Mouse (Mus musculus) cerebellum, postnatal 25 days (tissue): ENCODE measurements around the gene Afdn.
"Not testable (repeated sequence)": the region's sequence is repeated elsewhere in the genome, so short reads cannot be mapped to it uniquely, and the experiment has no call there.

ENCODE experiments used
- DNase-seq, 2 experiments: peaks; one replicate each; pipeline ENCODE4 v3.0.0; 2021; ENCODE audit warnings: mixed read lengths in 2 of 2

Afdn gene

DNA sequence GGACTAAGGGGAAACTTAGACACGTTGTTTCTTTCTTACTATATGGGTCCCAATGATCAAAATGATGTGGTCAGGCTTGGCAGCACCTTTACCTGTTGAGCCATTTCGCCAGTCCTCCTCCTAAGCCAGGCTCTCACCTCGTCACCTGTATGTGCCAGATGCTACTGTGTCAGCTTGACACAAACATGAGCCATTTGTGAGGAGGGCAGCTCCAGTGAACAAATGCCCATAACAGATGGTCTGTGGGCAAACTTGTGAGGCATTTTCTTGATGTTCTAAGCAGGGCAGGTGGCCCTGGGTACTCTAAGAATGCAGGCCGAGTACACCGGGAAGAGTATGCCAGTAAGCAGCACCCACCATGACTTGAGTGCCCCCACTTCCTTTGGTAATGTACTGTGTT lies 21.6 kb downstream of the Afdn start:
- peak; percentile 56 to 63 for DNase-seq

DNA sequence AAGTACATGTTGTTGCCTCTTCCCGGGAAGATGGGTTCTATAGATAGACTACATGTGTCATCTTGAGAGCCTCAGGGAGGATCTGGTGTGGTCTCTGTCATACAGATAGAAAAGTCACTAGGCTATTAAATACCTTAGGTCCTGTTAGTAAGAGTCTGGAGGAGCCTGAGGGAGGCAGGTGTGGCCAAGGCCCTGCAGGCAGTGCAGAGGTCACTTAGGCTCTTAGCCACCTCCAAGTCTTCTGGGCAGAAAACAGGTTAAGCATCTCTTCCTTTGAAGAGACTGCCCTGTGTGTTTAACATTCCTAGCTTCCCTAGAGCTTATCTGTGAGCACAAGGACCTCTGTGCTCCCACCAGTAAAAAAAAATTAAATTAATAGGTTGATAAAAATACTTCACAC lies 23.1 kb downstream of the Afdn start:
- DNase-seq: no peak

DNA sequence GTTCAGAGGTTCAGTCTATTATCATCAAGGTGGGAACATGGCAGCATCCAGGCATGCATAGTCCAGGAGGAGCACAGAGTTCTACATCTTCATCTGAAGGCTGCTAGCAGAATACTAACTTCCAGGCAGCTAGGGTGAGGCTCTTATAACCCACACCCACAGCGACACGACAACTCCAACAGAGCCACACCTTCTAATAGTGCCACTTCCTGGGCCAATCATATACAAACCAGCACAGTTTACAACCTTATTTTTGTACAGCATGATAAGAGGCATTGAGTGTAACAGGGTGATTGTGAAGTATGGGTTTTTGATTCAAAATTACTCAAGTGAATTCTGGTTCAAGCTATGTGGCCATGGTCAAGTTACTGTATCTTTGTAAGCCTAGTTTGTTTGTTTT lies 29.7 kb downstream of the Afdn start:
- DNase-seq: not testable (repeated sequence)

DNA sequence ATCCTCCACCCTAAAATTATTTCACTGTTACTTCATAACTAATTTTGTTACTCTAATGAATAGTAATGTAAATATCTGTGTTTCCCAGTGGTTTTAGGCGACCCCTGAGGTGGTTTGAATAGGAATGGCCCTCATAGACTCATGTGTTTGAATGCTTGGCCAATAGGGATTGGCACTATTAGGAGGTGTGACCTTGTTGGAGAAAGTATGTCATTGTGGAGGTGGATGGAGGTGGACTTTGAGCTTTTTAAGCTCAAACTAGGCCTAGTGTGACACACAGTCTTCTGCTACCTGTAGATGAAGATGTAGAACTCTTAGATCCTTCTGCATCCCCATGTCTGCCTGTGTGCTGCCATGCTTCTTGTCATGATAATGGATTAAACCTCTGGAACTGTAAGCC lies 37.4 kb downstream of the Afdn start:
- no peak for DNase-seq

DNA sequence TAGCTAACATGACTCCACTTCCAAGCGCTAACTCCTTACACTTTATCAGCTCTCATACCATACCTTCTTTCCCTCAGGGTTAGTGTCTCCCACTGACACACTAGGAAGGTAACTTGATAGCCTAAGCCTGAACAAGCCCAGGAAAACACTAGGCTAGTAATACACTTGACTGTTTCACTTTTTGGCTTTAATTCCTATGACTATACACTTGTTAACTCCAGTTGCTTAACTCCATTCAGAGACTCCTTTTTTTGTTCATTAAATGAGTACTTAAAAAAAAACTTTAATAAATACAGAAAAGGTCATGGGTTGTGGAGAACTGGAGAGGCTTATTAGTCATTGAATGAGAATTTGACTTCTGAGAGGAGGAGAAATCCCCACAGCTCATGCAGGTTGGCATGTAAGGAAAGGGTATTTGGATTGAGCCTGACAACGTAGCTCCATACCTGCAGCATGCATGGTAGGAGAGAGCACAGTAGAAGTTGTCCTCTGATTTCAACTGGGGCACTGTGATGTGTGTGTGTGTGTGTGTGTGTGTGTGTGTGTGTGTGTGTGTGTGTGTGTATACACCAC lies 42.6 kb downstream of the Afdn start:
- no peak for DNase-seq

DNA sequence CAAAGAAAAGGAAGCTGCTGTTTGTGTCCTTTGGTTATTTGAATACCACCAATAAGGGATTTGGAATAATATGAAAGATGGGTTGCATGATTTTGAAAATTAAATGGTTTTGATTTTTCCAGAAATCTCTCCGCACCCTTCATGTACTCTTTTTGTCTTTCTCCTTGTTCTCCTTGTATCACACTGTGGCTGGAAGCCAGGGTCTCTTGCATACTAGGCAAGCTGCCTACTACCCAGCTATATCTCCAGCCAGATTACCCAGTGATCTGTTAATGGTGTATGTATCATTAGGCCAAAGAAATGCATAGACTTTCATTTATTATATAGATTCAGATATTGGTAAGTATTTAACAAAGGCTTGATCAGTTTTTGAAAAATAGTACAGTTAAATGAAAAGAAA lies 45.7 kb downstream of the Afdn start:
- peak in 1 of 2 experiments; percentile 48 for DNase-seq

DNA sequence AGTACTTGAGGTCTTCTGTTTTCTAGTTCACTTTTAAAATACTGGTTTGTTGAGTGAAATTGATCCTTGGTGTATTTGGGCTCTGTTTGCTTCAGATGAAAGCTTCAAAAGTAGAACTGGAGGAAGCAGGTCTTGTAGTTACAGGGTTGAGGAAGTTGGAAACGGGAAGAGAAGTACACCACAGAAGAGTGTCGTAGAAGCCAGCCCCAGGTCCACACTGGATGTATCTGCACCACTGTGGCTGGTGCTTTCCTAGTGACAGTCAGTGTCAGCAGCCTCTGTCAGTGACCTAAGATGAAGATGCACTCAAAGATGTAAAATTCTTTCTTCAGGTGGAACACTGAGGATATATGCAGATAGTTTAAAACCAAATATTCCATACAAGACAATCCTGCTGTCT lies 57.5 kb downstream of the Afdn start:
- DNase-seq: no peak

DNA sequence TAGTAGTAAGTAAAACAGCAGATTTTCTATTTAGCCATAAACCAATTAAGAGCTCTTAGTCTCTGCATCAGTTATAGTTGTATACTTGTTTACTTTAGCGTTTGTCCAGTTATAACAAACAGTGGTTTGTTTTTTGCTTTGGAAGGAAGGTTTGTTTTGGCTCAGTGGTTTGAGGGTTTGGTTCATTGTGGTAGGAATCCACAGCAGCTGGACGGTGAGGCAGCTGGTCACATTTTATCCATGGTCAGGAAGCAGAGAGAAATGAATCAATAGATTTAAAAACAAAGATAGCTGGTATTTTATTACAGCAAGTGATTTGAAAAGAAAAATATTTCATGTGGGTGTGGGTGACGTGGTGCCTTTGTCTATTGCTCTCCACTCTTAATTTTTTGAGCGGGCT lies 59.0 kb downstream of the Afdn start:
- no peak for DNase-seq

DNA sequence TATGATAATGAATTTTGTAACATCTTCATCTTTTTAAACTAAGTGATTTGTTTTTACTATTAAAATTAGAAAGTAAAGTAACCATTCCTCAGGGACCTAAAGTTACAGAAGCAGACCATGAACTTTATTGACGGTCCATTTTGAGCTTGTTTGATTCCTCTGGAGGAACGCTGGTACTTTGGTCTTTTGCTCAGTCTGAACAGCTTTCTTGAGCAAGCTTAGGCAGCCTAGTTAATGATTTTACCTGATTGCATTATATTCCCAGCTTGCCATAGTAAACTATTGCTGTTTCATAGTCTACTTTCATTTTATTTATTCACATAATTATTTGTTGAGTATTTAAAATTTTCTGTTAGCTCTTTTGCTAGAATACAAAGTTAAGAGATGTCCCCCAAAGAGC lies 60.3 kb downstream of the Afdn start:
- no peak for DNase-seq

DNA sequence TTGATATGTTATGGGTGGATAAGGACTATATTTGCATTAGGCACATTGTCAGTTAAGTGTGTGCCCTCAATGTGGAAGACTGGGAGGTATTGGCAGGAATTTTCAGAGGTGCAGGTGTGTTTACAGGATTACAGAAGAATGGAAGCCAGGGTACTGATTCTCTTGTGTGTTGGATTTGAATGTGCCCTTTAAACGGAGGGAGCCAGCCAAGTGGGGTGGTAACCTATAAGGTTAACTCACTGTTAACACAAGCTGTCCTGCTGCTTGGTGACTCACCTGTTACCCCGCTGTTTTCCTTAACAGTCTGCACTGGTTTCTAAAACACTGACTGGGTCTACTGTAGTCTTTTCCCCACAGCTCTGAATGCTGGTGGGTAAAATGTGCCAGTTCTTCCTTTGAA lies 65.1 kb downstream of the Afdn start:
- DNase-seq: peak in 1 of 2 experiments; percentile 43

DNA sequence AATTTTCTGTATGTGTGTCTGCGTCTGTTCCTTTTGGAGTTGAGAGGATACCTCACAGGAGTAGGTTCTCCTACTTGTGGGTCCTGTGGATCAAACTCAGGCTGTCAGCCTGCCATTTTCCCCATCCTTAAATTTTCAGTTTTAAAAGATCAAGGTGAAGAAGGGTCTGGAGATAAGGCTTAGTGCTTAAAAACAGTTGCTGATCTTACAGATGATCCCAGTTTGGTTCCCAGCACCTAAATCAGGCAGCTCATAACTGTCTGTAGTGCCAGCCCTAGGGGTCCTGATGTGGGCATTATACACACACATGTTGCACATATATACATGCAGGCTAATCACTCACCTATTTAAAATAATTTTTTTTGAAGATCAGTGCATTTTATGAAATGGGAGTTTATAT lies 69.9 kb downstream of the Afdn start:
- no peak for DNase-seq

DNA sequence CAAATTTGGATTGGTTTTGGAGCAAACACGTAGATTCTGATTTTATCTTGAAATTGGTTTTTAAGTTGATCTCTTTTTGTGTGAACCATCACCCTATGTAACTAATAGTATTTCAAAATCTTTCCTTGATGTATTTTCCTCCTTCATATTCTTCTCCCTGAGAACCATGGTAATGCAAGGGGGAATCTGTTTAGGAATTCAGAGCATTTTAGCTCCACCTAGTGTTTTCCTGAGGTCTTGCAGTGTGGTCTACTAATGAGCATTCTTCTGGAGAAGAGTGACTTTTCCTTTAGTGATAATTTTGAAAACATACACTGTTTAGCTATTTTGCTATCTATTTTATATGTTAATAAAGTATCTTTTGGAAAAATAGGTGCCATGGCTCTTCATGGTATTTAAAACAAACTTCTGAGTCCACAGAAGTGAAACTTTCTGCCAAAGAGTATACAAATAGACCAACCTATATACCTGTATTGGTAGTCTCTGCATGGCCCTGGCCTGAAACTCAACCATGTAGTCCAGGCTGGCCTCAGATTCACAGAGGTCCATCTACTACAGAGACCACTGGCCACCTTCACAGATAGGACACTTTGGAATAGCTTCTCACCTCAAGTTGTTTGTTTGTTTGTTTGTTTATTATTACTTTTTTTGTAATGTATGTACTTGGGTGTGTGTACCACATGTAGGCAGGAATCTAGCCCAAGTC lies 70.5 kb downstream of the Afdn start:
- DNase-seq: peak in 1 of 2 experiments; percentile 74

DNA sequence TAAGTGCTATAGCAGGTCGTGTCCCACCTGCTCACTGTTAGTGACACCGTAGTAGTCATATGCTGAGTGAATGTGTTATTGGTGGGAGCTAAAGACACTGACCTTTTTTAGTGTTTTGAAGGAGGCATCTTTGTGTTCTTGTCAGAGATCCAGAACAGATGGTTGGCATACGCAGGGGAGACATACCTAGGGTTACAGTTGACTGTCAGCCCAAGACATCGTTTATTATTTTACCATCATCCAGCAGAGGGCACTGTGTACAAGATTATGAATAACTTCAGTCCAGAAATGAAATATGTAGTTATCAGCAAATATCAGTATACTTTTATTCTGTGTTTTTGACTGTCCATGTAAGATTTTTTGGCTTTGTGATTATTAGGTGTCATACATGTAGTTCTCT lies 75.5 kb downstream of the Afdn start:
- peak; percentile 45 to 69 for DNase-seq

DNA sequence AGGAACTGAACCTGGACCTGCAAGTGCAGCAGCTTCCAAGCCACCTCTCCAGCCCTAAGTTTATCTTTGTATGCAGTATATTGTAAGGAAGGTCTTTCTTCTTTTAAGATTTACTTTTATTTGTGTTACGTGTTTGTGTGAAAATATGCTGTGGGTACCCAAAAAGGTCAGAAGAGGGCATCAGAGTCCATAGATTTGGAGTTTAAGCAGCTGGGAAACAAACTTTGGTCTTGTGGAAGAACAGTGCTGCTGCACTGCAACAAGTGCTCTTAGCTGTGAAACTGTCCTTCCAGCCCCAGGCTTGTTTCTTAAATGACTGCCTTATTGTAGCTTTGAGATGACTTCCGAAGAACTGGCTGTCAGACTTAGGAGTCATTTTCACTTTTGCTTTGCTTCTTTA lies 89.8 kb downstream of the Afdn start:
- DNase-seq: no peak

DNA sequence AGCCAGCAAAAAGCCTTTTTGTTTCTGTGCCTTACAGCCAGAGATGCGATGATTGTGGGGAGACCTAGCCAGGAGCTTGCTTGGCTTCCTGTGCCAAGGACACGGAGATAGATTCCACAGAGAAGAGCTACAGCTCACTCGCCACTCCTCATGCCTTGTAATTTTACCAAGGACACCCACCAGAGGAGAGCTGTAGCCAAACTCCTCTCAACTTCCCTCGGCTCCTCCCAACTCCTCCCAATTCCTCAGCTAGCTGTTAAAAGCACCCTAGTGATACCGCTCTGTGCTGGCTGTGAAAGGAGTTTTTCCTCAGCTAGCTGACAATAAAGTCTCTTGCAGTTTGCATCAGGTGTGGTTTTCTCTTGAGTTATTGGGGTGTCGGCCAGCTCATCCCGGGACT lies 93.5 kb downstream of the Afdn start:
- DNase-seq: not testable (repeated sequence)

DNA sequence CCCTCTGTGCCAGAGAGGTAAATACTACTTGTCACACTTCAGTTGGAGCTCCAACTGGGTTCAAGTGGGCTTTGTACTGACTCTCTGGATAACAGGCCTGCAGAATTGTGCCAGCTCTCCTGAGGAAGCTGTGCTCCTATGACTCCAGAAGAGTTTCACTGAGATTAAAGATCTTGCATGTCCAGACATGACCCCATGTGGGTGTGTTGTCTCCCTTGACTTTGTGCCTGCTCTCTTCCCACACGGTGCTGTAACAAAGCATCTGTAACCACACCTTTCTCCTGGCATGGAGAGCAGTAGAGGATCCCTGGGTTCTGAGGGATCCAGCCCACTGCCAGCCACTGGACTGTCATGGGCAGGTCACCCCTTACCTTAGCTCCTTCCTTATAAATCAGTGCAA lies 95.1 kb downstream of the Afdn start:
- no peak for DNase-seq

DNA sequence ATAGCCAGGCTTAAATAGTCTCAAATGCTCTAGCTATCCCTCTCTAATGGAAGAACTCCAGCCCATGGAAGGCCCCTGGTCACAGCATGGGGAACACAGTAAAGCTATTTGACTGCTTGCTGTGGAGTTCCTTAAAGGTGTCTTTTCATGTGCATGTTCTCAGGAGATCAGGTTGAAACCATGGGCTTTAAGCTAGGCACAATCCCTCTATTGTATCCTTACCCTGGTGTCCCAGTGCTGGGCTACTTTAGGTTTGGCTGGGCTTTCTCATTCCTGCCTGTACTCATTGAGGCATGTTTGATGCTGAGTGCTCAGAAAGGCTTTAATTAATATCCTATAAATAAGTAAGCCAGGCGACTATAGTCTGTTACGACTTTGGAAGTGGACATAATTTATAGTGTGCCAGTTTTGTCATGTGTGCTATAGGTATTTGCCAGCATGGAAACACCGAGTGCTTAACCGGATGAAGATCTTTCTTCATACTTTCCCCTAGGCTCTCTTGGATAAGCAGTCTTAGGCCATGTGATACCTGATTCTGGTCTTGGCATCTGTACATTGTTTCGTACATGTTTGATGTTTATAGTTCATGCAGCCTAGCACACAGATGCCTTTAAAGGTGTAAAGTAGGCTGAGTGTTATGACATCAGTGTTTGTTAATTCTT lies 96.2 kb downstream of the Afdn start:
- DNase-seq: no peak

DNA sequence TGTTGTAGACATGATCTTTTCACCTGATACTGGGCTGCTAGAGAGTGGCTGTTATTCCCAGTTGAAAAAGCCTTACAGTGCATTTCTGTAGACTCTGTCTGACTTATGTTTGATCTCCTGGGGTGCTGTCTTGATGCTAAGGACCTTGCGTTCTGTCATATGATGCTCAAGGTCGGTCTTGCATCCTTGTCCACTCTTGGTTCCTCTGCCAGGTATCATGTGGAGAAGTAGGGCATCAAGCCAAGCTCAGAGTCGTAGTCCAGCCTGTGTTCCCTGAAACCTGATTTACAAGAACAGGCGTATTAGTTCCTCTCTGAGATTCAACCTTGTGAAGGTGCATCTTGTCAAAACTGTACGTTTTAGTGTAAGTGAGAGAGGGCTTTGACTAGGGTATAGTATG lies 105.0 kb downstream of the Afdn start:
- peak; percentile 91 to 95 for DNase-seq

DNA sequence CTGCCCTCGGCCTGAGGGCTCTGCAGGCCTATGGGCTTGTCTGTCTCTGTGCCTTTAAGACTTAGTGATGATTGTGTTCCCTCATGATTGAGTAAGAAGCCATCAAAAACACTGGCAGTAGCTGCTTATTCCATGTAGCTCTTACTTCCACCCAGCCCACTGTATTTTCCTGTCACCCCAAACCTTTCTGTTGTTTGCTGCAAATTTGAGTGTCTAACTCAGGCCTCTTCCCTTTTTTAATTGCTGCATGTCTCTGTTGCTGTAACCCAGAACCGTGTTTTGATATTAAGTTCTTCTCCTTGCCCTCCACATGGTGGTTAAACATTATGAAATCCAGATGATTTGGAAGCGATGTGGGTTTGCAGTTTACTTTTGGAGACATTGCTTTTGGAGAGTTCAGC lies 106.6 kb downstream of the Afdn start:
- no peak for DNase-seq

DNA sequence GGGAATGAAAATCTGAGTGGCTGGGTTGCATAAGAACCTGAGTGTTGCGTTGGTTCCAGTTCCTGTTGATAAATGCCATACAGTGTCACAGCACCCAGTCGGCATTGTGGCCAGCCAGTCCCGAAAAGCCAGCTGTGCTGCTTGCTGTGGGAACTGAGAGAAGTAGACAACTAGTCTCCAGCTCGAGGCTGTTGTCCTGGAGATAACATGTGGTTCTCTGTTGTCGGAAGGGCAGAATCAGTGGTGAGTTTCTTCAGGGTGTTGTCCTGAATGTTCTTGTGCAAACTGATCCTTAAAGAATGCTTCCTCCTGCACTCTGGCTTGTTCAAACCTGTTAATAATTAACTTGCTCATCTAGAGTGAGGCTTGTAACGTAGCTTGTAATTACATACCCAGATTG lies 107.1 kb downstream of the Afdn start:
- DNase-seq: no peak

DNA sequence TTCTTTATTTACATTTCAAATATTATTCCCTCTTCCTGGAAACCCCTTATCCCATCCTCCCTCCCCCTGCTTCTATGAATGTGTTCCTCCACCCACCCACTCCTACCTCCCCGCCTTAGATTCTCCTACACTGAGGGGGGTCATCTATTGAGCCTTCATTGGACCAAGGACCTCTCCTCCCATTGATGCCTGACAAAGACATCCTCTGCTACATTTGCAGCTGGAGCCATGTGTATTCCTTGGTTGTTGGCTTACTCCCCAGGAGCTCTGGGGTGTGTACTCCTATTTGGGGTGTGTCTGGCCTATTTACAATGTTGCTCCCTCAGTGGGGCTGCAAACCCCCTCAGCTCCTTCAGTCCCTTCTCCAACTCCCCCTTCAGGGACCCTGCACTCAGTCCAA lies 109.9 kb downstream of the Afdn start:
- DNase-seq: no peak

DNA sequence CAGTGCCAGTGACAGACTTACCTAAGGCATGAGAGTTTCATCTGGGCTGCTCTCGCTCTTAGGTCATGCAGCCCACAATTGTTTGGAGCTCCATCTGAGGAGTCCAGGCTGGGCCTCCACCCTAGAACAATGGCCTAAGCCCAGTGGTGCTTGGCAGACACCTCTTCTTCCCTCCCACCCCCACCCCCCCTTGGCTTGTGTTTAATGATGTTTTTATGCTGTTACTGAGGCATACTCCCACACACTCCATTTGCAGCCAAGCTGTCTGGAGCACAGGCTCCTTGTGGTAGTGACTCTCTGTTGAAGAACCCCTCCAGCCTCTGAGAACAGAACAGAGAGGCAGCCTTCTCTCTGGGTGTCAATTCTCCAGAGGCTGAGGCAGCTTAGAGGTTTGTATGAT lies 113.9 kb downstream of the Afdn start:
- DNase-seq: no peak

DNA sequence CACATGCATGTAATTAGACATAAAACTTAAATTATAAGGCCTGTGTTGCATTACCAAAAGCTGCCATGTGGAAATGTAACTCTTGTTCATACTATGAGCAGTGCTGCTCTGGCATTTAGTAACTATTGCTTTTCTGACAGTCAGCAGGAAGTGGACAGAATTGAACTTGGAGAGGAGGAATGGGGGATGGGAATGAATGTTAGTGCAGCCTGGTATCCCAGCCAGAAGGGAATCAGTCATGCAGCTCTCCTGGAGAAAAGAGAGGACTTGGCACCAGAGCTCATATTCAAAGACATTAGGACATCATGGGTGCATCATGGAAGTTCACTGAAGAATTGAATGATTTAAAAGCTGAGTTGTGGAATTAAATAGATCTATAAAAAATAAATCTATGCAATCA lies 117.1 kb downstream of the Afdn start:
- DNase-seq: no peak

DNA sequence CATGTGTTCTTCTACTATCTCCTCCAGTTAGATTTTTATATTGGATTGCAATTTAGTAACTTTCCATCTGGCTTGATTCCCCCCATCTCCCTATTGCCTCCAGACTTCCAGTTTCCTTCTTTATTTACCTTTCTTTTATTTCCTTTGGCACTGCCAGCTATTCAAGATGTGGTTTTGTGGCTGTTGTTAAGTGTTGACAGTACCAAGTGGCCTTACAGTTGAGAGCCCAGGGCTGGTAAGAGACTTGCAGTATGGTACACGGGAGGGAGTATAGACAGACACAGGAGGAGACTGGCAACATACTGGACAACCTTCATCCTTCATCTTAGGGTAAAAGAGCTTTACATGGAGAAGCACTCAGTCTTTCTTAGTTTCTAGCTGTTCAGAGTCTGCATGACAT lies 119.4 kb downstream of the Afdn start:
- DNase-seq: no peak

DNA sequence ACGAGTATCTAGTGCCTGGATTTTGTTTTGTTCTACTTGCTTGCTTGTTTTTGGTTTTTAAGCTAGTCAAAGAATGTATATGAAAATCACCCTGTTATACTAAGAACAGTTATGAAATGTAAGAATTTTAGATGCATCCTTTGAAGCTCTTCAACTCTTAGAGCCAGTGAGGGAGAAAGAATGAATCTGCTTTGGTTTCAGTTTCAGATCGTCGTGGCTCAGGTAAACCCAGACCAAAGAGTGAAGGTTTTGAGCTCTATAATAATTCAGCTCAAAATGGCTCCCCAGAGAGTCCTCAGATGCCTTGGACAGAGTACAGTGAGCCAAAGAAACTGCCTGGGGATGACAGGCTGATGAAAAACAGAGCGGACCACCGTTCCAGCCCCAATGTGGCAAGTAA lies 123.2 kb downstream of the Afdn start:
- no peak for DNase-seq
